Mouse (Mus musculus) forebrain, embryonic 15.5 days (tissue): Measurements from ENCODE around the gene Tcte2. TPM values are rescaled to one million over a fixed set of nuclear protein-coding genes. Genes with fewer than 3 reads are reported as not detected.

Experiments used
- ATAC-seq: fragments of 200-750 bp; cut with Nextera tagmentation; replicated peaks from 2 replicates; pipeline ENCODE4 v1.8.0; 2017; ENCODE audit warnings: mild to moderate bottlenecking, moderate TSS enrichment, moderate library complexity
- H3K27ac ChIP-seq: fragments of 300-500 bp; sonication (generic); replicated peaks from 2 replicates; pipeline ENCODE4 v1.5.1; 2015; ENCODE audit warnings: mild to moderate bottlenecking, inconsistent platforms
- H3K27me3 ChIP-seq: fragments of 300-500 bp; sonication (generic); 2 replicates; pipeline ENCODE4 v1.6.1; 2015; ENCODE audit warnings: inconsistent platforms
- H3K36me3 ChIP-seq: fragments of 300-500 bp; sonication (generic); 2 replicates; pipeline ENCODE4 v1.6.1; 2015; ENCODE audit warnings: mild to moderate bottlenecking, inconsistent platforms
- H3K4me1 ChIP-seq: fragments of 300-500 bp; sonication (generic); 2 replicates; pipeline ENCODE4 v1.6.1; 2015; ENCODE audit warnings: inconsistent platforms
- H3K4me2 ChIP-seq: fragments of 300-500 bp; sonication (generic); replicated peaks from 2 replicates; pipeline ENCODE4 v1.6.1; 2015; ENCODE audit warnings: mild to moderate bottlenecking, inconsistent platforms
- H3K4me3 ChIP-seq: fragments of 300-500 bp; sonication (generic); 2 replicates; pipeline ENCODE4 v1.5.1; 2015; ENCODE audit warnings: mild to moderate bottlenecking, inconsistent platforms
- H3K9ac ChIP-seq: fragments of 300-500 bp; sonication (generic); replicated peaks from 2 replicates; pipeline ENCODE4 v1.6.1; 2015; ENCODE audit warnings: mild to moderate bottlenecking, inconsistent platforms
- H3K9me3 ChIP-seq: fragments of 300-500 bp; sonication (generic); 2 replicates; pipeline ENCODE4 v1.6.1; 2016; ENCODE audit warnings: inconsistent platforms
- WGBS: fragments of 180-500 bp; shearing (Covaris S2); methylation state at CpG from one replicate; pipeline ENCODE4 v1.1.7; 2015; ENCODE audit warnings: mixed read lengths; 5-methylcytosine and 5-hydroxymethylcytosine counted together
- polyA plus RNA-seq: library from polyadenylated mRNA; unstranded; fragments of >200 nt; fragmentation: Nextera tagmentation; extraction: Ambion mirVana; gene quantifications from 2 replicates; pipeline ENCODE4 v1.2.1, GENCODE M21; 2015

Gene Tcte2
- polyA plus RNA-seq, 1 experiment from 2014 or later = 27.8 TPM

GRCm38 (mm10) chr17:13663386-13664166, 98.0 kb downstream of the Tcte2 start:
- Histone ChIP-seq H3K4me1 (peaks cover 35% of the 10 kb centered on the region), H3K4me2 (no peak overlapping the region), H3K9me3 (no peaks in the 10 kb centered on the region), H3K36me3 (no peaks in the 10 kb centered on the region), H3K27me3 (no peaks in the 10 kb centered on the region), H3K4me3 (no peak overlapping the region), H3K9ac (no peak overlapping the region), H3K27ac (no peak overlapping the region)
- no peak for ATAC-seq
- WGBS = 82% methylated on average over 13 of the region's 13 CpGs

Other genes with a start within 250 kb of the Tcte2 start
- 179 and 191 TPM in 2 replicates for gene Afdn, start 1.3 kb downstream of the Tcte2 start, polyA plus RNA-seq
- not detected in 2 replicates for gene Gm7168, start 186.5 kb upstream of the Tcte2 start, polyA plus RNA-seq
- gene Gm7356, start 241.9 kb upstream of the Tcte2 start, polyA plus RNA-seq = not detected in 2 replicates